Mouse (Mus musculus) lung, embryonic 14.5 days (tissue): ENCODE data around the gene Hlx. TPM values are rescaled to one million over a fixed set of nuclear protein-coding genes. Genes with fewer than 3 reads are reported as not detected.

ENCODE experiments used
- ATAC-seq: fragments of 200-750 bp; cut with Nextera tagmentation; 2 replicates; pipeline ENCODE4 v1.8.0; 2017; ENCODE audit warnings: mild to moderate bottlenecking, moderate TSS enrichment, moderate library complexity; ENCODE audit not compliant: insufficient read depth
- DNase-seq: peaks from one replicate; pipeline ENCODE4 v3.0.0-alpha.2; 2015
- H3K27ac ChIP-seq: fragments of 300-500 bp; sonication (generic); 2 replicates; pipeline ENCODE4 v1.5.1; 2014; ENCODE audit warnings: low read depth, mild to moderate bottlenecking, moderate library complexity
- H3K27me3 ChIP-seq: fragments of 300-500 bp; sonication (generic); 2 replicates; pipeline ENCODE4 v1.6.1; 2014; ENCODE audit warnings: low read length, control low read depth; ENCODE audit not compliant: insufficient read depth
- H3K36me3 ChIP-seq: fragments of 300-500 bp; sonication (generic); 2 replicates; pipeline ENCODE4 v1.6.1; 2014; ENCODE audit warnings: control low read depth; ENCODE audit not compliant: insufficient read depth
- H3K4me1 ChIP-seq: fragments of 300-500 bp; sonication (generic); 2 replicates; pipeline ENCODE4 v1.6.1; 2014; ENCODE audit warnings: antibody characterized with exemption, control low read depth; ENCODE audit not compliant: insufficient read depth
- H3K4me2 ChIP-seq: fragments of 300-500 bp; sonication (generic); 2 replicates; pipeline ENCODE4 v1.6.1; 2014; ENCODE audit warnings: mild to moderate bottlenecking
- H3K4me3 ChIP-seq: fragments of 300-500 bp; sonication (generic); 2 replicates; pipeline ENCODE4 v1.5.1; 2014; ENCODE audit warnings: low read depth, low read length
- H3K9ac ChIP-seq: fragments of 300-500 bp; sonication (generic); 2 replicates; pipeline ENCODE4 v1.6.1; 2014
- H3K9me3 ChIP-seq: fragments of 300-500 bp; sonication (generic); 2 replicates; pipeline ENCODE4 v1.6.1; 2016; ENCODE audit warnings: low read depth, low read length, control low read depth
- CTCF ChIP-seq: IDR thresholded peaks from 2 replicates; pipeline ENCODE4 v1.5.1; 2016; ENCODE audit warnings: antibody characterized with exemption, low read depth
- WGBS: fragments of 180-500 bp; shearing (Covaris S2); extraction: QIAGEN DNeasy Blood & Tissue Kit; methylation state at CpG from one replicate; pipeline ENCODE4 v1.1.7; 2014; 5-methylcytosine and 5-hydroxymethylcytosine counted together
- polyA plus RNA-seq: library from polyadenylated mRNA; unstranded; fragments of >200 nt; fragmentation: Nextera tagmentation; extraction: Ambion mirVana; gene quantifications from 2 replicates; pipeline ENCODE4 v1.2.1, GENCODE M21; 2014

Hlx gene
- polyA plus RNA-seq, 1 experiment from 2014 or later = 28.2 TPM

DNA sequence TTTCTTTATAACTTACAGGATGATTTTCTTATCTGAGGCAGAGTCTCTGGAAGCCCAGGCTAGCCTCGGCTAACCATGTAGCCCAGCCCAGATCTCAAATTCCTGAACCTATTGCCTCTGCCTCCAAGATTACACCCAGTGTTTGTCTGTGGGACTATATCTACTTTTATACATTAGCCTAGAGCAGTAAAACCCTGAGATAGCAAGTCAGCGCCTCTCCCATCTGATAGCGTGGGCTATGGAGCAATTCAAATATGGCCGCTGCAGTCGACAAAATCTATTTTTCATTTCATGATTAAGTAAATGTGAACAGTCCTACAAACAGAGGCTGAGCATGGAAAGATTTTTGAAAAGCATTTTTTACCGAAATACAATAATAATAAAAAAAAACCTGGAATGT lies 16.7 kb downstream of the Hlx start:
- H3K4me3 ChIP-seq = no peak overlapping the region
- WGBS = 31% methylated on average over 6 of the region's 6 CpGs
- no peak overlapping the region for H3K4me2 ChIP-seq
- no peaks in the 10 kb centered on the region for H3K9me3 ChIP-seq
- TF ChIP-seq CTCF = no peak
- no peak for DNase-seq
- no peaks in the 10 kb centered on the region for H3K36me3 ChIP-seq
- H3K4me1 ChIP-seq = no peaks in the 10 kb centered on the region; the same call in 1 of the 2 replicates
- no peak overlapping the region for H3K9ac ChIP-seq
- H3K27me3 ChIP-seq = peaks cover 64% of the 10 kb centered on the region
- no peak for ATAC-seq
- H3K27ac ChIP-seq = no peak overlapping the region

DNA sequence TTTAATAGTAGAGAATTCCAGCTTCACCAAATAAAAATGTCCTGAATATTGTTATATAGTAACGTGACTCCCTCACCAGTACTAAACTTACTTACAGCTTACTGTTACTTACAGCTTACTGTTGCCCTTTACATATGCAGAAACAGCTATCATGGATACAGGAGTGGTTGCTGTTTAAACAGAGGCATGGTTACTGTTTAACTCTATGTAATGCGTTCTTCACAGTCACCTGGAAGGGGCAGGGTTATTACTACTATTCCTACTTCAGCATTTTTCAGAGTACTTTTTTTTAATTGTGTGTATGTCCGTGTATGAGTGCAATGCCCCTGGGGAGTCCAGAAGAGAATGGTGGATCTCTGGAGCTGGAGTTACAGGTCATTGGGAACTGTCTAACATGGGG lies 17.9 kb downstream of the Hlx start:
- WGBS = 38% methylated on average over 3 of the region's 3 CpGs
- Histone ChIP-seq H3K36me3 (no peaks in the 10 kb centered on the region), H3K4me3 (no peak overlapping the region), H3K4me2 (no peak overlapping the region), H3K9me3 (no peaks in the 10 kb centered on the region), H3K4me1 (no peaks in the 10 kb centered on the region), H3K27ac (no peak overlapping the region), H3K9ac (no peak overlapping the region), H3K27me3 (peaks cover 52% of the 10 kb centered on the region)
- no peak for ATAC-seq
- TF ChIP-seq CTCF = no peak
- no peak for DNase-seq

DNA sequence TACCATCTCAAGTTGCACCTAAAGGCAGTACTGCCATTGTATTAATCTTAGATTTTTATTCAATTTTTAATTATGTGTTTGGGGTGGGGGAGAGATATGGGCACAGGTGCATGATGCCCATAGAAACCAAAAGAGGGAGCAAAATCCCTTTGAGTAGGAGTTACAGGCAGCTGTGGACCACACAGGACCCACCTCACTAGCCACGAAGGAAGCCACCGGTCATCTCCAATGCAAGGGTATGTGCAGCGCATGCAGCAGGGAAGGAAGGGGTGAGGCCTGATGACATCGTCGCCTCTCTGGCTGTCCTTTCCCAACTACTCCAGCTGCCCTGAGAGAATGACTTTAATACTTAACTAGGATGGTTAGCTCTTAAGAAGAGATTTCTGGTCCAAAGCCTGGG lies 18.7 kb downstream of the Hlx start:
- ATAC-seq = no peak
- 75% methylated on average over 5 of the region's 5 CpGs for WGBS
- Histone ChIP-seq H3K4me3 (no peak overlapping the region), H3K27me3 (peaks cover 47% of the 10 kb centered on the region), H3K9ac (no peak overlapping the region), H3K4me2 (no peak overlapping the region), H3K27ac (no peak overlapping the region), H3K9me3 (no peaks in the 10 kb centered on the region), H3K4me1 (no peaks in the 10 kb centered on the region), H3K36me3 (no peaks in the 10 kb centered on the region)
- DNase-seq = no peak
- no peak for TF ChIP-seq CTCF

DNA sequence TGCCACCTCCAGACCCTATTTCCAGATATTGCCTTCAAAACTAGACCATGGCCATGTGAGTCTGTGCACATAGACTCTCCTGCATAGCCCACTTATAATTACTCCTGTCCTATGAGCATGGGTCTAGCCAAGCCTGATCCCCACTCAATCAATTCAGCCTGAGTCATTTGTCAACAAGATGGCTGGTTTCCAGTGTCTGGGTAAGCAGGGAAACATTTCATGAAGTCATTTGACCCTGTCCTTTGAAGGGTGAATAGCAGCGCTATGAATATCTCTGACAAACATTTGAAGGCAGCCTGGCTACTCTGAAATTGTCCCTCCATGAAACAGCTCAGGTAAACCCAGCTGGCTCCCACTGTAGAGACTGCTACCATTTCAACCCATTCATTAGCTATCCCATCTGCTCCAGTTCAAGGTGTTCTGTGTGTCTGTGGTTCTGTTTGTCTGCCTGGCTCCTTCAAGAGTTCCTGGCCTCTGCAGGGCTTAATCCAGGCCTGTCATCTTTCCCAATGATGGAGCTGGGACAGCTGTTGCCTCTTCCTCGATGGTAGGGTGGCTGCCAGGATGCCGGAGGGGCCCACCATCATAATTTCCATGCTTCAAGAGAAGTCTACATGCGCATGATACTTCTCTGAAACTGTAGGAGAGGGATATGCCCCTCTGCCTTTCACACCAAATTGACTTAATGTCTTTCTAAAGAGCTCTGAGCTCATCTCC lies 24.7 kb downstream of the Hlx start:
- H3K4me1 ChIP-seq = no peaks in the 10 kb centered on the region
- H3K4me2 ChIP-seq = no peak overlapping the region
- H3K4me3 ChIP-seq = no peak overlapping the region
- TF ChIP-seq CTCF = no peak
- H3K27ac ChIP-seq = no peak overlapping the region
- H3K36me3 ChIP-seq = no peaks in the 10 kb centered on the region
- no peak for DNase-seq
- H3K9ac ChIP-seq = no peak overlapping the region
- H3K27me3 ChIP-seq = 0 out of 2 replicates have a peak, but pooled peaks cover 3% of the 10 kb centered on the region
- ATAC-seq = no peak
- no peaks in the 10 kb centered on the region for H3K9me3 ChIP-seq
- WGBS = 64% methylated on average over 4 of the region's 4 CpGs

DNA sequence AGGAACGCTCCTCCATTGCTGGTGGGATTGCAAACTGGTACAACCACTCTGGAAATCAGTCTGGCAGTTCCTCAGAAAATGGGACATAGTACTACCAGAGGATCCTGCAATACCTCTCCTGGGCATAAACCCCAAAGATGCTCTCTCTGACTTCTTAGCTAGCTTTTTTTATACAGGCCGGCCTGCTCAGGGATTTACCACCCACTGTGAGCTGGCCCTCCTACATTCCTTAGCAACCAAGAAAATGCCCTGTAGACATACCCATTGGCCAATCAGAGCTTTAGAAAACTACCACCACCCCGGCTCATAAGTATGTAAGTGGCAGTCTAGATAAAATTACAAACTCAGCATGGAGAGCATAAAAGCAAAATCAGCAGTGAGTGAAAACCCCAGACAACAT lies 27.5 kb downstream of the Hlx start:
- ATAC-seq = no peak

DNA sequence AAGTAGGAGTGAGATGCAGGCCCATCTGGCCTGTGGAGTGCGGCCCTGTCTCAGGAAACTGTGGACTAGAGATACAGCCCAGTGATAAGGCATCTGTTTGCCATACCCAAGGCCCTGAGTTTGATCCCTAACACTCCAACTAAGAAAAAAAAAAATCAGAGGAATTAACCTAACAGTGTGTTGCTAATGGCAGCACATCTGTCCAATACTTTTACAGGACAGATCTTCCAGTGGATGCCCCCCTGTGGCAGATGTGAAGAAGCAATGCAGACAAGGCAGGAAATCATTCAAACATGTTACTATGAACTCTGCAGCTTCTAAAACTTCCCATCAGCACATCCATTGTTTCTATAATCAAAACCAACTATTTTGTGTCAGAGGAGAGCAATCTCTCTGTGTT lies 33.1 kb downstream of the Hlx start:
- 68% methylated on average over 1 of the region's 1 CpGs for WGBS
- Histone ChIP-seq H3K27me3 (no peaks in the 10 kb centered on the region), H3K9ac (no peak overlapping the region), H3K4me1 (no peaks in the 10 kb centered on the region), H3K4me2 (no peak overlapping the region), H3K27ac (no peak overlapping the region), H3K36me3 (no peaks in the 10 kb centered on the region), H3K9me3 (no peaks in the 10 kb centered on the region), H3K4me3 (no peak overlapping the region)
- peak; percentile 42; the same call in 1 of the 2 replicates for TF ChIP-seq CTCF
- peak; percentile 52 for DNase-seq
- ATAC-seq = no peak

More for the DNA sequence above, 27.5 kb downstream of the Hlx start:
- H3K9me3 ChIP-seq = no peaks in the 10 kb centered on the region
- 0 out of 2 replicates have a peak, but pooled peaks cover 3% of the 10 kb centered on the region for H3K27me3 ChIP-seq
- H3K4me3 ChIP-seq = no peak overlapping the region
- no peak overlapping the region for H3K4me2 ChIP-seq
- no peaks in the 10 kb centered on the region for H3K36me3 ChIP-seq
- TF ChIP-seq CTCF = no peak
- no peak overlapping the region for H3K27ac ChIP-seq
- DNase-seq = no peak
- H3K4me1 ChIP-seq = no peaks in the 10 kb centered on the region
- WGBS = 42% methylated on average over 3 of the region's 3 CpGs
- H3K9ac ChIP-seq = no peak overlapping the region

DNA sequence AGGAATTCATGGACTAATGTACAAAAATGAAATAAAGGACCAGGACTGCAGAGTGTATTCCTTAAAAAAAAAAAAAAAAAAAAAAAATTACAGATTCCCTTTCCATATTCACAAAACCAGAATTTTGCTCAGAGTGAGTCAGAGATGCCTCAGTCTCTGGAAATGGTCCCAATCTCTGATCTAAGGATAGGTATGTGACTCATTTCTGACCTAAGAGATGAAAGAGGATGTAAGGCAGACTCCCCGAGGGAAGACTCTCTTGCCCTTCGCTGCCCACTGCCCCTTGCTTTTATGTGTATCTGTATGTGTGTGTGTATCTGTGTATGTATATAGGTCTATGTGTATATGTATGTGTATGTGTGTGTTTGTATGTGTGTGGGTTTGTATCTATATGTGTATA lies 37.0 kb downstream of the Hlx start:
- no peak overlapping the region for H3K9ac ChIP-seq
- no peaks in the 10 kb centered on the region for H3K9me3 ChIP-seq
- no peak overlapping the region for H3K4me3 ChIP-seq
- no peak for TF ChIP-seq CTCF
- ATAC-seq (no peak), DNase-seq (no peak)
- H3K4me1 ChIP-seq = 0 out of 2 replicates have a peak, but pooled peaks cover 3% of the 10 kb centered on the region
- H3K27me3 ChIP-seq = 0 out of 2 replicates have a peak, but pooled peaks cover 2% of the 10 kb centered on the region
- H3K27ac ChIP-seq = no peak overlapping the region
- 68% methylated on average over 2 of the region's 2 CpGs for WGBS
- no peaks in the 10 kb centered on the region for H3K36me3 ChIP-seq
- H3K4me2 ChIP-seq = no peak overlapping the region
